Mouse (Mus musculus): Measurements from ENCODE around the gene Ttc37.
A peak's percentile ranks its signal among the peaks of the same experiment; 100 is the strongest.

Gene Ttc37

GRCm38 (mm10) chr13:76098493-76099303, at the start of gene Ttc37, which contains the start of gene Arsk:
Gene Ttc37 (plus strand): TSS chr13:76098734.
Gene Arsk (minus strand): TSS chr13:76098660.
- DNase-seq = peak; percentile 91

- DNase-seq = peak; percentile 49
These were observed 42.9 kb upstream of the Ttc37 start for GRCm38 (mm10) chr13:76055391-76056232.

- peak; percentile 84 for DNase-seq
These were observed 42.2 kb upstream of the Ttc37 start for GRCm38 (mm10) chr13:76056261-76056724.

GRCm38 (mm10) chr13:76056896-76057266, 41.7 kb upstream of the Ttc37 start, which contains the start of gene Gpr150:
Gene Gpr150 (minus strand): TSS chr13:76056996.
- no peak for DNase-seq

- no peak for DNase-seq
These were observed 41.1 kb upstream of the Ttc37 start for GRCm38 (mm10) chr13:76057267-76058069.

GRCm38 (mm10) chr13:76059591-76059990, 38.9 kb upstream of the Ttc37 start:
- peak; percentile 6 for DNase-seq

- DNase-seq = no peak
These were observed 36.4 kb upstream of the Ttc37 start for GRCm38 (mm10) chr13:76062126-76062525.

- no peak for DNase-seq
These were observed 36.0 kb upstream of the Ttc37 start for GRCm38 (mm10) chr13:76062569-76062968.

- DNase-seq = no peak
These were observed 35.0 kb upstream of the Ttc37 start for GRCm38 (mm10) chr13:76063548-76063947.

GRCm38 (mm10) chr13:76064363-76064945, 34.1 kb upstream of the Ttc37 start:
- DNase-seq = no peak

GRCm38 (mm10) chr13:76074323-76074722, 24.2 kb upstream of the Ttc37 start:
- DNase-seq = no peak

- no peak for DNase-seq
These were observed 430 bp upstream of the Ttc37 start for GRCm38 (mm10) chr13:76098116-76098492.

- DNase-seq = no peak
These were observed 3.5 kb downstream of the Ttc37 start for GRCm38 (mm10) chr13:76101989-76102388.

GRCm38 (mm10) chr13:76109069-76109824, 10.7 kb downstream of the Ttc37 start:
- DNase-seq = no peak

GRCm38 (mm10) chr13:76128799-76129198, 30.3 kb downstream of the Ttc37 start:
- DNase-seq = no peak

- DNase-seq = no peak
These were observed 33.9 kb downstream of the Ttc37 start for GRCm38 (mm10) chr13:76132415-76132814.

GRCm38 (mm10) chr13:76138862-76139261, 40.3 kb downstream of the Ttc37 start:
- DNase-seq = no peak

GRCm38 (mm10) chr13:76141117-76141808, 42.7 kb downstream of the Ttc37 start:
- DNase-seq = no peak

- DNase-seq = no peak
These were observed 51.9 kb downstream of the Ttc37 start for GRCm38 (mm10) chr13:76150483-76150882.

GRCm38 (mm10) chr13:76157099-76157498, 58.6 kb downstream of the Ttc37 start:
- DNase-seq = no peak

GRCm38 (mm10) chr13:76157508-76157907, 59.0 kb downstream of the Ttc37 start:
- DNase-seq = no peak

All from kidney, adult 18-20 months (tissue).